Mouse (Mus musculus) activated CD4-positive, CD25-positive, alpha-beta regulatory T cell, adult 4 months (primary cell): ENCODE measurements around the gene Ppp3cb. TPM values are rescaled to one million over a fixed set of nuclear protein-coding genes. Genes with fewer than 3 reads are reported as not detected.

Source experiments
- ATAC-seq: one replicate; pipeline ENCODE4 v1.8.0; 2017
- polyA plus RNA-seq, 2 experiments: library from polyadenylated mRNA; unstranded; fragments of 100-300 nt; shearing (Covaris generic); gene quantifications; one replicate each; pipeline ENCODE4 v1.2.1; 2017

Gene Ppp3cb
- polyA plus RNA-seq, 2 experiments from 2014 or later = 29.8 to 47.4 TPM

DNA sequence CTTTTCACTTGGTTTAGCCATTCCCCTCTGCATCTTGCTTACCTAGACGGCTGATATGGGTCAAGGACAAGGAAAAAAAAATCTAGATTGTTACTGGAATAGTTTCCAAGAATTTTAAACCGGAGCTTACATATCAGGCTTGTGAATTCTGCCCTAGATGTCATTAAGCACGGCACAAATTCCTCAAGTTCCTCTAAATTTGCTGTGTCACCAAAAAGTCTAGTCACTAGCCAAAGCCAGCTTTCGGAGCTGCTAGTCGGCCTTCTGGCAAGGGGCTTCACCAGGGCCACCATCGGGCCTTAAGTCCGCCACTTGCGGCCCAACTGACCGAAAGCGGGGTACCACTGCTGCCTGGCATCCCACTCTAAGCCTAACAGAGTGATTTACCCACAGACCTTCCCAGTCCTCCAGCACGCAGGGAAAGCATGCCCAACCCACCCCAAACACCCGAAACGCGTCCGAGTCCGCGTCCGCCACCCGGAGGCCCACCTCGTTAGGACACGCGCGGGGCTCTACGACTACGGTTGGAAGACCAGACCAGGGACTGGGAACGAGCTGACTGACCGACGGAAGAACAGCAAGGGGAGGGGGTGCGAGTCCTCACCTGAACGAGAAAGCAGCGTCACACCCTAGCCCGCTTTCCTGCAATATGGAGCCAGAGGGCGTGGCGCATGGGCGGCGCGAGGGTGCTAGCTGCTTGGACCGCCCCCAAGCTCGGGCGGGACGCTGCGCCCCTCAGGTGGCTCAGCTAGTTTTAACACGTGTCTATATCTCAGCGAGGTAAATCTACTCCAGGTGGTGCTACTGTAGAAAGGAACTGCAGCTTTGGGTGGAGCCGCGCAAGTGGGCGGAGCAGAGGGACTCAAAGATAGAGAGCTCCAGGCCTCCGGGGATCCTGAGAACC, 66.8 kb downstream of the Ppp3cb start, which contains the start of gene Anxa7:
Gene Anxa7 (minus strand): TSS at position 843 of the 904 bp plus-strand sequence.
- ATAC-seq = peak; percentile 78

DNA sequence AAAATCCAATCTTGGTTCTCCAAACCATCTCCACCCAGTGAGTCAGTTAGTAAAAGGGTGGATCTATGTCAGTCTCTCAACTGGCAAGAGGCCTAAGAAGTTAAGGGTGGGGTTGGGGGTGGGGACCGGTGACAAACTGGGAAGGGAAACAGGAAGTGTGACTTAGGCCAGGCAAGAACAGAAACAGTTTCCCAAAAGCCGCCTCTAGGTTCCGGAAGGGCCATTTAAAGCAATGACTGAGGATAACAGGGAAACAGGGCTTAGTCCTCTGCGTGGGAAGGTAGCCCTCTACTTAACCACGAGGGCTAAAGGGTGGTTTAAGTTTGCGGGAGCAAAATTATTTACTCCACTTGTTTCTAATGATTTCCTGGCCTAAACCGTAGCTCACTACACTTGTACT, 67.6 kb downstream of the Ppp3cb start:
- no peak for ATAC-seq

DNA sequence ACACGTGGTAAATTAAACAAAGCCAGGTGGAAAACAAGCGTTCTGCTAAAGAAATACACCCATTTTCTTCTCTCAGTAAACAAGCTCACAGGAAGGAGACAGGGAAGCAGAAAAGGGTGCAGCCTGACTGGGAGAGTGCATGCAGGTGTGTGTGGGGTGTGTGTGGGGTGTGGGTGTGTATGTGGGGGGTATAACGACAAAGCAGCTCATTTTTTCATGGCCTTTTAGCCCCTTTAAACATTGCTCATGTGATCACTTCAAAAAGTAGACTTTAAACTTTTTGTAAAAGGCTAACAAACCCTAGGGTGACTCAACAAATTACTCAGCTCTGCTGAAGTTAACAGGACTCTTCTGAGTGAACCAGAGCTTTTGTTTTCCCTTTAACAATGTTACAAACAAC, 68.0 kb downstream of the Ppp3cb start:
- no peak for ATAC-seq

DNA sequence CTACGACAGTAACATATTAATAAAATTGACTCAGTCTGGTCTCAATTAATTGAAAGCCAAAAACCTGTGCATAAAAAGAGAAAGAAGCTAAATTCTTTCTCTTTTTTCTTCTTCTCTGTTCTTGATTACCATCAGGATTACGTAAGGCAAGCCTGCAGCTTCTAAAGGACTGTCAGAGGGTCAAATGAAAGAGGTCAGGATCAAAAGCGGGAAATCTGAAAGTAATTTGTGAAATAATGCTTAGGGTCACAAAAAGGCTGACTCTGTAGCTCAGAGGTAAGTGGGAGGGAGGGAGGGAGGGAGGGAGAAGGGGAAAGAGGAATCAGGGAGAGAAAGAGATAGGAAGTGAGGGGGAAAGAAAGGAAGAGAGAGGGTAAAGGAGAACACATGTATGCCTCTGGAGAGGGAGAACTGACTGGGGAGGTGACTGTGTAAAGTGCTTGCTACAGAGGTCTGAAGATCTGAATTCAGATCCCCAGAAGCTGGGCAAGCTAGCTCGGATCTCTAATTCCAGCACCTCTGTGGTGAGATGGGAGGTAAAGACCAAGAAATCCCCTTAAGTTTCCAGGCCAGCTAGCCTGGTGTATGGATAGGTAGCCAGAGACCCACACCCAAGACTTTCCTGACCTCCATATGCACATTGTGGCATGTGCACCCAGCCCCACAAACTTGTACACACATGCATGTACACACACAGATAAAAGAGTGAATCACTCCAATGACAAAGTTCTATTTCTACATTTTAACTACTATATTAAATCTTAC, 68.9 kb downstream of the Ppp3cb start:
- ATAC-seq = no peak

DNA sequence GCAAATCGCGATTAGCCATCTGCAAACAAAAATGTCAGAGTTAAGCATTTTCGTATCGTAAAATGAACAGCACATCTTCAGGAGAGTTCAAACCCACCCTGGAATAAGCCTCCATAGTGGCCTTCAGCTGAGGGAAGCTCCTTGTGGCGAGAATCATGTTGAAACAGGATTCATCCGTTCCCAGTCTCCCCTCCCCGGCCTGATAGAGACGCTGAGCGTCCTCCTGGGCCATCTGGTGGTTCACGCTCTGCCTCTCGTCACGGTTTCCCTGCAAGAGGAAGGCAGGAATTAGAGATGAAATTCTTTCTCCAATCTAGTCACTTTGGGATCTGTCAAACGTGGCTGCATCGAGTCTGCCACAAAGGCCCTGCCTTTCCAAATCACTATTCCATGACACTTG, 86.2 kb downstream of the Ppp3cb start:
- ATAC-seq = no peak

DNA sequence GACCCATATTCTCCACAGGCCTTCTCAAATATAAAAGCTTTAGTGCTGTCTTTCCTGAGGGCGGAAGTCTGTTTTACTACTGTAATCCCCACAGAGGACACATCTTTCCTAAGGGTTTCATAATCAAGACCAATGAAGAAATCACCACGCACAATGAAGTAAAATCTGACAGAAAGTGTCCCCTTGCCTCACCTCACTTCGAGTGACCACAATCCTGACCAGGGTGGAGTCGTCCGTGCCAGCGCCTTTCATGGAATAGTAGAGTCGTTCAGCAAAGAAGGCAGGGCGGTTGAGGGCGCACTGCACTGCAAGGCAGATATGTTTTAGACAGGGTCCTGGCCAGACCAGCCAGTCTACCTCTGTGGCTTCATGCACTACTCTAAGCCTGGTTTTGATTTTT, 88.0 kb downstream of the Ppp3cb start:
- ATAC-seq = no peak

DNA sequence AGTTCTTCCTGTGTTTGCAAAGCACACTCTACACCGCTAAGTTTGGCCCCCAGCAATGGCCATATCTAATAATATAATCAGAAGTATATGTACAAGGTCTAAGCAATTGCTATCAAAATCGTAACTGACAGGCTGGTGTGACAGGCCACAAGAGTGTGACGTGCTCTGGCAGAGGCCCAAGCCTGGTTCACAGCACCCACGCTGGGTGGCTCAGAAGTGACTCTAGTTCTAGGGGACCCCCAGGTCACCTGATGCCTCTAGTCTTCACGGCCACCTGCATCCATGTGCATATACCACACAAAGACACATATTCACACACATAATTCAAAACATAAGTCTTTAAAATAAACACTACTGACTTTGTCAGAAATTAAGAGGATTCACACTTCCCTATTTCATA, 93.4 kb downstream of the Ppp3cb start:
- ATAC-seq = no peak

DNA sequence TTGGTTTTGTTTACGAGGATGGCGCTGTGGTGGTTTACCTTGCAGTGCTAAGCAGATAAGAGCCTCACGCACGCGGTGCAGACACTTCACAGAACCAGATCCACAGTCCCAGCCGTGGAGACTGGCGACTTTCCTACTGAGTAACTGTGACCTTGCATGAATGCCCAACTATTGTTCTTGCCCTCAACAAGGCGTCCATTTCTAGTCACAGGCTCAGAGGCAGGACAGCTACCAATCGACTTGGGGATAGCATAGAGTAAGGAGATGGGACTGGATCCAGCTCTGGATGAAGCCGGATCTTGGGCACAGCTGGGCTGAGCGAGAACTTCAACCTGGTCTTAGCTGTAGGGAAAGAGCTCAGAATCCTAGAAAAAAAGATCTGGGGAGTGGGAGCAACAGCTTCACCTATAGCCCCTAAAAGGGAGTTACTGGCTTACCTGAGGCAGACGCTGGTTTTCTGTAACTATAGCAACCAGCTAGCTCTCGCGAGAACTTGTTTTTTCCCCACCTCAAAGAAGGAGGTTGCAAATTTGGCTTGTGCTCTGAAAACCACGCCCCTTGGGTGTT, 94.5 kb downstream of the Ppp3cb start, which contains the start of gene Cfap70:
Gene Cfap70 (minus strand): TSS at position 462 of the 567 bp plus-strand sequence.
- peak; percentile 36 for ATAC-seq

DNA sequence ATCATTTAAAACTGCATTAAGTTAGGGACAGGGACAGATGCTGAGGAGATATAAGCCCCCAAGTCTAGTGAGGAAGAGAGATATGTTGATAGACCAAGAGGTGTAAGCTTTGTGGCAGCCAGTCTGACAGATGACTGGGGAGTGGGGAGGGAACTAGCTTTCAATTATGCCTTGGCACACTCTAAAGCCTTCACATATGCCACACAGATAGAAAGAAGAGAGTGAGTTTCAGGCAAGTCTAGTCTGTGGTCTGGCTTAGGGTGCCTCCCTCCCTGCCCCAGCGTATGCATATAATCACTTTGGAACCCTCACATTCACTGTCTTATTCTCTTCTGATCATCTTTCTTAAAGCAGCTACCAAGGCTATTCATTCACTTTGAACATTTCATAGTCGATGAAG, 95.1 kb downstream of the Ppp3cb start:
- no peak for ATAC-seq

Other genes starting within 250 kb of the Ppp3cb start
- 10 to 100 TPM; 59.5 to 69.5 TPM for gene Ecd, start 198.5 kb downstream of the Ppp3cb start, polyA plus RNA-seq
- 10 to 100 TPM; 38.4 to 66.1 TPM for gene Fam149b, start 198.4 kb downstream of the Ppp3cb start, polyA plus RNA-seq
- 100 to 1,000 TPM; 100 to 140 TPM for gene Dnajc9, start 157.7 kb downstream of the Ppp3cb start, polyA plus RNA-seq
- gene Mrps16, start 152.9 kb downstream of the Ppp3cb start, polyA plus RNA-seq = 100 to 1,000 TPM; 127 to 128 TPM
- gene Cfap70, start 94.3 kb downstream of the Ppp3cb start, polyA plus RNA-seq = not detected
- gene Anxa7, start 66.4 kb downstream of the Ppp3cb start, polyA plus RNA-seq = 10 to 100 TPM; 51.3 to 57.5 TPM
- 1 to 10 TPM in 1 of 2 experiments, under 1 TPM in 1; 0.60 to 2.5 TPM for gene Mss51, start 49.7 kb downstream of the Ppp3cb start, polyA plus RNA-seq
- gene Usp54, start 94.5 kb upstream of the Ppp3cb start, polyA plus RNA-seq = 1 to 10 TPM; 1.6 to 2.2 TPM
- not detected for gene Myoz1, start 110.0 kb upstream of the Ppp3cb start, polyA plus RNA-seq
- gene Synpo2l, start 121.8 kb upstream of the Ppp3cb start, polyA plus RNA-seq = not detected
- gene Sec24c, start 127.7 kb upstream of the Ppp3cb start, polyA plus RNA-seq = 10 to 100 TPM; 94.7 to 97.5 TPM
- gene Fut11, start 148.4 kb upstream of the Ppp3cb start, polyA plus RNA-seq = 1 to 10 TPM; 5.6 to 6.6 TPM
- gene Chchd1, start 156.4 kb upstream of the Ppp3cb start, polyA plus RNA-seq = 100 to 1,000 TPM; 152 to 154 TPM
- gene Zswim8, start 161.0 kb upstream of the Ppp3cb start, polyA plus RNA-seq = 10 to 100 TPM; 19.2 to 24.8 TPM
- 10 to 100 TPM in 1 of 2 experiments, 1 to 10 TPM in 1; 9.0 to 12.0 TPM for gene Ndst2, start 188.0 kb upstream of the Ppp3cb start, polyA plus RNA-seq
- gene Camk2g, start 247.5 kb upstream of the Ppp3cb start, polyA plus RNA-seq = 10 to 100 TPM; 21.9 to 29.4 TPM